Mouse (Mus musculus): ENCODE data around the gene Chchd5. TPM values are rescaled to one million over a fixed set of nuclear protein-coding genes. Genes with fewer than 3 reads are reported as not detected.

Chchd5 gene
- polyA plus RNA-seq, 1 experiment from 2014 or later: 13.0 TPM

DNA sequence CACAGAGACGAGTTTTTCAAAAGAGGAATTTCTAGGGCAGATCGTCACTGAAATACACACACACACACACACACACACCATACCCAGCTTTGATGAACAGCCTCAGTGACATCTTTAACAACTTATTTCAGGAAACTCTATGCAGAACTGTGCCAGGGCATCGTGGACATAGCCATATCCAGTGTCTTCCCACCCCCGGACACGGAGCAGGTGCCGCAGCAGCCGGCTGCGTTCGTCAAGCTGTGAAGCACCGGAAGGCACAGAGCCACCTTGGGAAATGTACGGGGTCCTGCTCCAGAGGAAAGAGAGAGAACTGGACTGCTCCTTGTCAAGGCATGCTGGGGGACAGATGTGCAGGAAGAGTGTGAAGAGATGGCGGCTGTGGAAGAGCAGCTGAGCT lies 36.7 kb upstream of the Chchd5 start:
- Histone ChIP-seq H3K27ac (ENCODE audit: low read depth) (no peak overlapping the region), H3K4me2 (ENCODE audit: low read depth, low read length) (no peak overlapping the region), H3K4me1 (ENCODE audit: insufficient read depth) (no peaks in the 10 kb centered on the region), H3K9ac (replicated peaks) (no peak overlapping the region), H3K36me3 (replicated peaks; ENCODE audit: insufficient read depth, low read length) (0 out of 2 replicates have a peak, but pooled peaks cover 4% of the 10 kb centered on the region), H3K27me3 (ENCODE audit: insufficient read depth, low read length) (no peaks in the 10 kb centered on the region), H3K9me3 (ENCODE audit: low read length) (no peaks in the 10 kb centered on the region), H3K4me3 (ENCODE audit: low read depth, low read length) (no peak overlapping the region)
- TF ChIP-seq CTCF (IDR thresholded peaks at IDR 0.05; ENCODE audit: low read depth): no peak
- TF ChIP-seq EP300 (IDR thresholded peaks at IDR 0.05; ENCODE audit: low read depth): no peak
- DNase-seq (no peak), ATAC-seq (no peak)
- 85% methylated on average over 12 of the region's 12 CpGs for WGBS (ENCODE audit: insufficient replicate concordance)

DNA sequence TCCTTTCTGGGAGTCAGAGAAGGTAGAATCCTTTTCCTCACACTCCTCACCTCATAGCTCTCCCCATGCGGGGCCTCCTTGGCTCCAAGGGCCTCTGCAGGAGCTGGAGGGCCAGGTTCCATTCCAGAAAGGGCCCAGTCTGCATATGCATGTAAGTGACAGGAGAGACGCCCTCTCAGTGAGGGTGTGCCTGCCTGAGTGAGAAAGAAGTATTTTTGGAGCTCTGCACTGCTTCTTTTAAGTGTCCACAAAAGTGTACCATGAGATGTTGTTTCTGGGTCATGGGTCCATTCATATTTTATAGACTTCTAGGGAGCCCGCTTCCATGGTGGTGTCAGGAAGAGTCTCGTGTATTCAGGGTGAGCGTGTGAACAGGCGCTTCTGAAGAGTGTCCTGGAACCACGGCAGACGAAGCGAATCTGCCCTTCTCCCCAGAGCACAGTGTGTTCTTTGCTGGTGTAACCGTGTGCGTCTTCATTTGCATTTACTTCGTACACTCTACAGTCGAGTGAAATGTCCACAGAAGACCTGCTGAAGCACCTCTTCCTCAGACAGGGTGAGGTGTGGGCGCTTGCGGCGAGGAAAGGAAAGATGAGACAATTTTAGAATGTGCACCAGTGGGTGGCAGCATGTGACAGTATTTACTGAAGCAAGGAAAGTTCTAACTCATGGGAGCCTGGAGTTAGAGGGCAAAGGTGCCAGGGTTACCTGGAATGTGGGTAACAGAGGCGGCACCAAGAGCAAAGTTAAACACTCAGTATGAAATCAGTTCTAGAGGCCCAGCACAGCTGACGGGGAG lies 35.4 kb upstream of the Chchd5 start:
- 84% methylated on average over 18 of the region's 18 CpGs for WGBS (ENCODE audit: insufficient replicate concordance)
- no peak overlapping the region for H3K4me3 ChIP-seq (ENCODE audit: low read depth, low read length)
- ATAC-seq (peak; percentile 64), DNase-seq (peak; percentile 18)
- no peak overlapping the region for H3K9ac ChIP-seq (replicated peaks)
- no peak overlapping the region for H3K4me2 ChIP-seq (ENCODE audit: low read depth, low read length)
- H3K27ac ChIP-seq (ENCODE audit: low read depth): no peak overlapping the region
- H3K9me3 ChIP-seq (ENCODE audit: low read length): no peaks in the 10 kb centered on the region
- TF ChIP-seq CTCF (IDR thresholded peaks at IDR 0.05; ENCODE audit: low read depth) (peak; percentile 45), EP300 (IDR thresholded peaks at IDR 0.05; ENCODE audit: low read depth) (no peak)
- H3K4me1 ChIP-seq (ENCODE audit: insufficient read depth): no peaks in the 10 kb centered on the region
- H3K36me3 ChIP-seq (replicated peaks; ENCODE audit: insufficient read depth, low read length): 0 out of 2 replicates have a peak, but pooled peaks cover 4% of the 10 kb centered on the region
- H3K27me3 ChIP-seq (ENCODE audit: insufficient read depth, low read length): no peaks in the 10 kb centered on the region

DNA sequence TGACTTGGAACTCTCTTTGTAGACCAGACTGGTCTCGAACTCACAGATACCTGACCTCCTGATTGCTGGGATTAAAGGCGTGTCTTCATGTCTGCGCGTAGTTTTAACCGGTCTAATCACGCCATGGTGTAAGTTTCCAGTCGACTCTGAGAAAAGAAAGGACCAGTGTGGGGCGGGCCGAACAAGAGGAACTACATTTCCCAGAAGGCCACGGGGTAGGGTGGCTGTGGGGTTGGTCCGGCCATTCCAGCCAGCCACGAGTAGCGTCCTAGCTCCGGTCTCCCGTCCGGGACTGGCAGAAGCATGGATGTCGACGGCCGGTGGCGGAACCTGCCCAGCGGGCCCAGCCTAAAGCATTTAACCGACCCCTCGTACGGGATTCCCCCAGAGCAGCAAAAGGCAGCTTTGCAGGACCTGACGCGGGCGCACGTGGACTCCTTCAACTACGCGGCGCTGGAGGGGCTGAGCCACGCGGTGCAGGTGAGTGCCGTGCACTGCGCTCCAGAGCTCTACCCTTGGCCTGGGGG lies 28.7 kb upstream of the Chchd5 start, which contains the start of gene Polr1b:
Gene Polr1b (plus strand): TSS at position 212 of the 527 bp plus-strand sequence.
- TF ChIP-seq CTCF (IDR thresholded peaks at IDR 0.05; ENCODE audit: low read depth): no peak
- TF ChIP-seq EP300 (IDR thresholded peaks at IDR 0.05; ENCODE audit: low read depth): no peak
- Histone ChIP-seq H3K4me2 (ENCODE audit: low read depth, low read length) (peak within 1 kb of the TSS; percentile 96), H3K9ac (replicated peaks) (peak within 1 kb of the TSS; percentile 63), H3K36me3 (replicated peaks; ENCODE audit: insufficient read depth, low read length) (peaks cover 29% of the 10 kb centered on the region), H3K4me1 (ENCODE audit: insufficient read depth) (peaks cover 10% of the 10 kb centered on the region; the same call in 1 of the 2 replicates), H3K27ac (ENCODE audit: low read depth) (0 out of 2 replicates have a peak within 1 kb of the TSS, but pooled peaks have one; percentile 25), H3K27me3 (ENCODE audit: insufficient read depth, low read length) (no peaks in the 10 kb centered on the region), H3K9me3 (ENCODE audit: low read length) (no peaks in the 10 kb centered on the region), H3K4me3 (ENCODE audit: low read depth, low read length) (peak within 1 kb of the TSS; percentile 63)
- under 1% methylated on average over 35 of the region's 35 CpGs for WGBS (ENCODE audit: insufficient replicate concordance)
- ATAC-seq (peak; percentile 100), DNase-seq (peak; percentile 91)

GRCm38 (mm10) chr2:129112924-129113323 lies 16.6 kb upstream of the Chchd5 start:
- Histone ChIP-seq H3K27me3 (ENCODE audit: insufficient read depth, low read length) (no peaks in the 10 kb centered on the region), H3K36me3 (replicated peaks; ENCODE audit: insufficient read depth, low read length) (peaks cover 71% of the 10 kb centered on the region), H3K9ac (replicated peaks) (no peak overlapping the region), H3K4me1 (ENCODE audit: insufficient read depth) (no peaks in the 10 kb centered on the region), H3K27ac (ENCODE audit: low read depth) (no peak overlapping the region), H3K9me3 (ENCODE audit: low read length) (no peaks in the 10 kb centered on the region), H3K4me2 (ENCODE audit: low read depth, low read length) (no peak overlapping the region), H3K4me3 (ENCODE audit: low read depth, low read length) (no peak overlapping the region)
- DNase-seq (no peak), ATAC-seq (no peak)
- WGBS (ENCODE audit: insufficient replicate concordance): 88% methylated on average over 5 of the region's 5 CpGs
- no peak for TF ChIP-seq CTCF (IDR thresholded peaks at IDR 0.05; ENCODE audit: low read depth)
- TF ChIP-seq EP300 (IDR thresholded peaks at IDR 0.05; ENCODE audit: low read depth): no peak

- no peak for ATAC-seq
- Histone ChIP-seq H3K9ac (replicated peaks) (no peak overlapping the region), H3K27ac (ENCODE audit: low read depth) (no peak overlapping the region), H3K4me3 (ENCODE audit: low read depth, low read length) (no peak overlapping the region), H3K36me3 (replicated peaks; ENCODE audit: insufficient read depth, low read length) (peaks cover 78% of the 10 kb centered on the region), H3K4me2 (ENCODE audit: low read depth, low read length) (no peak overlapping the region), H3K4me1 (ENCODE audit: insufficient read depth) (no peaks in the 10 kb centered on the region), H3K27me3 (ENCODE audit: insufficient read depth, low read length) (no peaks in the 10 kb centered on the region), H3K9me3 (ENCODE audit: low read length) (no peaks in the 10 kb centered on the region)
- WGBS (ENCODE audit: insufficient replicate concordance): 90% methylated on average over 9 of the region's 9 CpGs
- DNase-seq: no peak
- TF ChIP-seq CTCF (IDR thresholded peaks at IDR 0.05; ENCODE audit: low read depth) (no peak), EP300 (IDR thresholded peaks at IDR 0.05; ENCODE audit: low read depth) (no peak)
These were observed 13.7 kb upstream of the Chchd5 start for GRCm38 (mm10) chr2:129115706-129116367.

- Histone ChIP-seq H3K4me1 (ENCODE audit: insufficient read depth) (no peaks in the 10 kb centered on the region), H3K27me3 (ENCODE audit: insufficient read depth, low read length) (no peaks in the 10 kb centered on the region), H3K9ac (replicated peaks) (no peak overlapping the region), H3K36me3 (replicated peaks; ENCODE audit: insufficient read depth, low read length) (peaks cover 81% of the 10 kb centered on the region), H3K27ac (ENCODE audit: low read depth) (no peak overlapping the region), H3K9me3 (ENCODE audit: low read length) (no peaks in the 10 kb centered on the region), H3K4me3 (ENCODE audit: low read depth, low read length) (no peak overlapping the region), H3K4me2 (ENCODE audit: low read depth, low read length) (no peak overlapping the region)
- DNase-seq (no peak), ATAC-seq (no peak)
- TF ChIP-seq CTCF (IDR thresholded peaks at IDR 0.05; ENCODE audit: low read depth) (no peak), EP300 (IDR thresholded peaks at IDR 0.05; ENCODE audit: low read depth) (no peak)
- WGBS (ENCODE audit: insufficient replicate concordance): 93% methylated on average over 1 of the region's 1 CpGs
These were observed 13.1 kb upstream of the Chchd5 start for GRCm38 (mm10) chr2:129116368-129116739.

All from liver, postnatal 0 days (tissue).